Mouse (Mus musculus) thymus, adult 2 months (tissue): Measurements from ENCODE around the gene Txndc11.

Source experiments
- CTCF ChIP-seq: fragments of 200-500 bp; IDR thresholded peaks from 2 replicates; pipeline ENCODE4 v1.5.1; 2012; ENCODE audit warnings: mild to moderate bottlenecking, control low read depth, low read length, moderate library complexity, borderline replicate concordance; ENCODE audit not compliant: control insufficient read depth, poor library complexity, insufficient read depth; ENCODE audit errors: extremely low read depth
- POLR2A ChIP-seq: fragments of 200-500 bp; IDR thresholded peaks from 2 replicates; pipeline ENCODE4 v1.6.1; 2012; ENCODE audit warnings: mild to moderate bottlenecking, low read length, control low read depth, moderate library complexity; ENCODE audit not compliant: control insufficient read depth, poor library complexity, insufficient read depth; ENCODE audit errors: extremely low read depth

DNA sequence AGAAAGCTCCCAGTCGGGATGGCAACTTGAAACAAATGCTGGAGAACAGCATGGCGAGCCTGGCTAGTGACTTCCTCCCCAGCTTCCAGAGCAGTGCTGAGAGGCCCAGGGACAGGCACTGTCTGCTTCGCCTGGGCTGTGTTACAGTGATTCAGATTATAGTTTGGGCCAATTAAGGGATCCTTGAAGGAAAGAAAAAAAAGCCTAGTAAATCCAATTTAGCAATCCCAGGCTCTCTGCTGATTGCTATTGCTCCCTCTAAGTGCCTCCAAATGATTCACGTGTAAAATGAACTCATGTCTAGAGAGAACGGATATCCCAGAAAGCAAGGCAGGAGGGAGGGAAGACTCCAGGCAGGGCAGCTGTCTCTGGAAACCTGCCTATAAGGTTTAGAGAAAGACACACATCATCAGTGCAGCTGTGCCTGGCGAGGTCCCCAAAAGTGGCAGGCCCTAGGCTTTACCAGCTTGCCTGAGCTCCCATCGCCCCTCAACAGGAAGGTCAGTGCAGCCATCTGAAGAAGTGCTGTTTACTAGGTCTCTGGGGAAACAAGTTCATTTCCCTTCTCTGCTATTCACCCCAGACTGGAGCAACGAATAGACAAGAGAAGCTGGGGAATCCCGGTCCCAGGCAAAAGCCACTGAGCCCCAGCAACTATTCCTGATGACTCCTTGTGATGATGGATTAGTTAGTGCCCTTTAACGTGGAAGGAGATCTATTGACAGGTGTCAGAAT, 43.4 kb downstream of the Txndc11 start:
- TF ChIP-seq POLR2A (no peak), CTCF (no peak)
